Mouse (Mus musculus) megakaryocyte, adult 5-6 weeks (primary cell): ENCODE results near the gene Tiam1. TPM values are rescaled to one million over a fixed set of nuclear protein-coding genes. Genes with fewer than 3 reads are reported as not detected.

Experiments used
- ATAC-seq: 2 replicates; pipeline ENCODE4 v1.8.0; 2016; ENCODE audit warnings: mild to moderate bottlenecking, inconsistent platforms; ENCODE audit not compliant: poor library complexity, severe bottlenecking
- total RNA-seq, 2 experiments: library from RNA; stranded (forward) in 1 of 2; stranded (reverse) in 1 of 2; fragments of 153-499, 151-499 nt in 1 of 2; fragments of 221-1000, 200-1000 nt in 1 of 2; gene quantifications; 2 replicates each; pipeline versions ENCODE4 v1.2.3 to v1.2.4; 2015 to 2017

Tiam1 gene
- total RNA-seq, 2 experiments from 2014 or later = 60.0 to 61.3 TPM

DNA sequence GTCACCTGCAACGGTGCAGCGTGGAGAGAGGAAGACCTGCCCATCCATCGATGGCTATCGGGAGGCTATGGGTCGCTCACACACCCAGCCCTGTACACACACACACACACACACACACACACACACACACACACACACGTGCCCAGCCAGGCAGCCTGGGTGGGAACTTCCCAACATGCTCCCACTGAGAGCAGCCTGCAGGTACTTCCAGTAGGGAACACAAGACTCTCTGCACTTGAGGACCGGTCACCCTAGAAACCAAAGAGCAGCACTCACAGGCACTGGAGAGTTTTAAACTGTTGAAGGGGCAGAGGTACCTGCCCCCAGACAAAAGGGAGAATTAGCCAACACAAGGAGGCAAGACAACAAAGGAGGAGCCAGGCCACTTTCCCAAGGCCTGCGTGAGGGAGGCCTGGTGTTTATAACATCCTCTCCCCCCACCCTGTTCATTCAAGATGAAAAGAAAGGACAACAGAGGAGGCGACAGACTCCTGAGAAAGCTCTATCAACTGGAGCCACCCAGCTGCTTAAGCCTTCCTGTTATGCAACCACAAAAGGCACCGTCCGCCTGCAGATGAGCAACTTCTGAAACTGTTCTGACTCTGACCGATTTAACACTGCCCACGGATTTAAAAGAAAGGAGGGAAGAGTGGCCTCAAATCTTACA, 326.9 kb downstream of the Tiam1 start:
- peak; percentile 78 for ATAC-seq

DNA sequence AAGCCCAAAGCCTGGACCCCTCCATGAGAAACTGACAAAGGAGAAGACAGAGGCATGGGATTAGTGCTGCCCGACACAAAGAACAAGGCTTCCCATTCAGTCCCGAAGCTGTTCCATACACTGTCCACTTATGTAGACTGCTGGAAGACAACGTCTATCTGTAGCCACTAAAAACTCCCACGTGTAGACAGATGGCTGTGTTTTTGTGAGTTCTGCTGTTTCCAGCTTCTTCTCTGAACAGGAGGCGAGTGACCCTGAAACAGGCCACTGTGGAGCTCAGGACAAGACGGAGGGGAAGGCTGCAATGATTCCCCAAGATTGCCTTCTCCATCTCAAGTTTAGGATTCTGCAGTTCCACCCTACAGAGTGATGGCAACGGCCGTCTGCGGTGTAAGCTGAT, 330.0 kb downstream of the Tiam1 start:
- ATAC-seq = no peak

DNA sequence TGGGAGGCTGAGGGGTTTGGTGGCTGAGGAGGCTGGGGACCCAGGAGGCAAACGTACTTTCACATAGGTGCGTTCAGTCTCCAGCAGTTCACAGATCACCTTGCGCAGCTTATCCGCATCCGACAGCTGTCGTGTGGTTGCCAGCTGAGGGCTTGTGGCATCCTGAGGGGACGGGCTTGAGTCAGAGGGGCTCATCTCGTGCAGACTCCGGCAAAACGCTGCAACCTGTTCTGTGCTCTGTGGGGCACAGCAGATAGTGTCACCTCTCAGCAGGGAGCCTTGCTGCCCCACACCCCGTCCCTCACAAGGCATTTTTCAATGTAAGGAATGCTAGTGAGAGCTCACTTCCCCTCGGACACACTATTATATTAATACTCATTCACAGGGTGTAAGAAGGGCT, 330.7 kb downstream of the Tiam1 start:
- no peak for ATAC-seq

DNA sequence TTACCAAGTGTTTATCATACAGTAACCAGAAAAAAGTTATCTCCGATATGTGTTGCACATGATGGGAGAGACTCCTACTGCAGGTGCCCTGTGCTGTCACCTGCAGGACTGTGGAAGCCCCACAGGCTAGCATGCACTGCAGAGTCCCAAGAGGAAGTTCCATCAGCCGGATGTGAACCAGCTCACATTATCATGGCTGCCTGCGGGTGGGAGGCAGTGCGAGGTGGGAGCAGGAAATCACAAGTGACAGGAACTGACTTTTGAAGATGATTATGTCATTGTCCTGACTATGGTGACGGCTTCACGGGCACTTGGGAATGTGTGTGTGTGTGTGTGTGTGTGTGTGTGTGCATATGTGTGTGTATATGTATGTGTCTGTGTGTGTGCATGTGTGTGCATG, 333.2 kb downstream of the Tiam1 start:
- no peak for ATAC-seq

DNA sequence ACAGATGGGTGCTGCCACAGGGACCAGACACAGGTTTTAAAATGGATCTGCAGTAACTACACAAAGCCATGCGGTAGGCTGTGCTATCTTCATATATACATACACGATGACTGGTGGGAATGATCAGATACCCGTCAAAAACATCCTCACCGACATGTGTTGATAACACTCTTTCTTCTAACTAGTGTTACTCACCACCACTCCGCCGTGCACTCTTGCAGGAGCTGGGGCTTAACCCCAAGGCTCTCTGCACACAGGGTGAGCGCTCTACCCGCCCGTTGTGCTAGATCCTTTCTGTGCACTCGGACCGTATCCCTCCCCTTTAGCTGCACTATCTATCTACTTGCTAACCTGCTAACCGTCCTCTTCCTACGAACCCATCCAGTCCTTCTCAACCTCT, 335.4 kb downstream of the Tiam1 start:
- ATAC-seq = no peak

DNA sequence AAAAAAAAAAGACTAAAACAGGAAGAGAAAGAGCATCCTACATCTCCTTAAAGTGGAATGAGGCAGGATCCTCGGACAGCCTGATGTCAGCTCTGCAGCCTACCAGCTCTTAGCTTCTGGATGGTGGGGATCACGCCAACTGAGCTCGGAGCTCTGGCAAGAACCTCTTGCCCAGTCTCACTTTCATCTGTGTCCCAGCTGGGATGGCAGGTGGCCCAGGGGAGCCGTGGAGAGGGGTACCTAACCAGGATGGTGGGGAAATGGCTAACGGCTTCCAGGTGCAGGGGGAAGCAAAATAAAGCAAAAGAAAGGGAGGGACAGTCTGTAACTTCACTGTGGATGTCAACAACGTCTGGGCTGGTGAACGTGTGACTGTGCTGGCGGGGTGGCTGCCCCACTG, 337.6 kb downstream of the Tiam1 start:
- no peak for ATAC-seq

DNA sequence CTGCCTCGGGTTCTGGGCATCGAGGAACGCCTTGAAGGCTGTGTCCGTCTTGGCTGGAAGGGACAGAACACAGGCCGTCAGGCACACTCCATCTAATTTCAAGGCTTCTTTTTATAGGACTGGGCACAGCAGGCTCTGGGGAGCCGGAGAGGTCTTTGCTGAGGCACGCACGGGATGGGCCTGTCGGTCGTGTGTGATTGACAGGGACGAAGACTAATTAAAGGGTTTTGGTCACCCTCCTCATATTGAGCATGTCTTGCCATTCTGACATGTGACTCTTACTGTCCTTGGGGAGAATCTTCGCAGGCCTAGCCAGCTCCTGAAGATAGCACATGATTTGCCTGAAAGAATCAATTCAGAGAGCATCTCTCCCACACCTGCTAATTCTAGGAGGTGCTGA, 338.4 kb downstream of the Tiam1 start:
- ATAC-seq = no peak

DNA sequence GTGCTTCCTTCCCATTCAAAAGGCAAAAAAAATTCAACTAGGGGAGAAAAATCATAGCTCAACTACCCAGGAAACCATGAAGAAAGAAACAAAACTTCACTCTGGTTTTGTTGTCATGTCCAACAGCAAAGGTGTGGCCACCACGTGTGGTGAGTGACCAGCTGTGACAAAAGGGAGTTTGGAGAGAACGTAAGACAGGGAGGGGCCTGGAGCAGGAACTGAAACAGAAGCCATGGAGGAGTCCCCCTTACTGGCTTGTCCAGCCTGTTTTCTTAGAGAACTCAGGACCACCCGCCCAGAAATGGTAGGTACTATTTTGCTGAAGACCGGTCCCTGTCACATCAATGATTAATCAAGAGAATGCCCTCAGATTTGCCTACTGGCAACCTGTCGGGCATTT, 342.1 kb downstream of the Tiam1 start:
- no peak for ATAC-seq

DNA sequence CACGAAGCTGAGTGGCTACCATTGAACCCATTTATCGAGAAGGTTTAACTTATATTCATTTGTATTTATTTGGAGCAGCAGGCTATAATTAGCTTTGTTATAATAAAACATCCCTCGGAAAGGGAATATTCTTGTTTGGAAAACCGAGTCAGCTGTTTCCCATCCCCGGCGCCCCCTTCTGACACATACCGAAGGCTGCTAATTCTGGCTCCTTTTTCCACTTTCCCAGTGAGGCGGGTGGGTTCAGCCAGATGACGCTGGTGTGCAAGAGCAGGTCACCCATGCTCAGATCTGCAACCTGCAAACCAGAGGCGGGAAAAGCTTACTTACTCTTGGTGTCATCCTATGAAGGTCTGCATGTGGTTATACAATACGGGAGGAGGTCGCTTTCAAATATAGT, 343.8 kb downstream of the Tiam1 start:
- ATAC-seq = no peak

DNA sequence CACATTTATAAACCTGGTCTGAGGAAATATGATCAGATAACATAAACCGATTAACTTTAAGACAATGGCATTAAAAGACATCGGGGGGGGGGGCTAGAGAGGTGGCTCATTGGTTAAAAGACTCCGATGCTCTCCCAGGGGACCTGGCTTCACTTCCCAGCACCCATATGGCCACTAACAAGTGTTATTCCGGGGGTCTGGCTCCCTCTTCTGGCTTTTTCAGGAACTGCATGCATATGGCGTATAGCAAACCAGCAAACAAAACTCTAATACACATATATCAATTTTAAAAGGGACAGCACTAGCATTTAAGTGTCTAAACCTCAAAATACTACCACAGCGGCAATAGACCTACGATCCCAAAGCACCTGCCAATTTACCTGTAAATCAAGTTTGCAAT, 347.0 kb downstream of the Tiam1 start:
- no peak for ATAC-seq

DNA sequence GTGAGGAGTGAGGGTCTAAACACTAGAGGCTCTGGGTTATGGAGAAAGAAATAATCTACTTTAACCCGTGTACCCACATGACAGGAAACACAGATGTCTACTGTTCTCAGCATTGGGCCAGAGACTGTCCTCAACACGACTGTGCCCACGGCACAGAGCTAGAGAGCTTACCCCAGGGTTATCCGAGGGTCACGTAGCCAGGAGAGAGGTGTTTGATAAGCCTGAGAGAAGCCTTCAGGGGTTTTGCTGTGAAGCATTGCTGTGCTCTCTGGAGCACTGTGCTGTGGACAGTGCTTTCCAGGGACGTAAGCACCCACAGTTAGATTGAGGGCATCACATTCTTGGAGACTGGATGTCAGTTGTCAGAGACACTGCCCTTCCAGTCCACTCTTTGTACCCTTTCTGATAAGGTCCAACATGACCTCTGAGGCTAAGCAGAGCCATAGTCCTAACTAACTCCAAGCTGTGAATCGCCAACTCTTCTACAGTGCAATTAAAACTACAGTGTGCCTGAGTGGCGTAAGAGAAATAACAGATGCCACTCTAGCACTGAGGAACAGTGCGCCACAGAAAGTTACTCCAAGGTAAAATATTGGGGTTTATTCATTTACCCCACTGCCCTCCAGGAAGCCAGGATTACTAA, 353.7 kb downstream of the Tiam1 start:
- no peak for ATAC-seq

DNA sequence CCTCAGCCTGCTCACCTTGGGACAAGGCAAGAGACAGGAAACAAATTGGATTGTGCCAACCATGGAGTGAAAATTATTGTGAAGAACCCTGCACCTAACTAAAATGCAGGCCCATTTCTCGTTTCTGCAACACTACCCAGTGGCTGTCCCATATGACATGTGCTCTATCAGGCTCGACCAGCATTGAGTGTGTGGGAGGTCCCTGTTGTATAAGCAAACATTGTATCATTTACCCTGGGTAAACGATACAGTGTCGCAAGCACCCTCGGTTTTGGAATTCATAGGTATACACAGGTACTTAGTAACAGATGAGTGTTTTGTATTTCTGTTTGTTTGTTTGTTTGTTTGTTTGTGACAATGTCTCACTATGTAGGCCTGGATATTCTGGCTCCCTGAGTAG, 357.8 kb downstream of the Tiam1 start:
- no peak for ATAC-seq

DNA sequence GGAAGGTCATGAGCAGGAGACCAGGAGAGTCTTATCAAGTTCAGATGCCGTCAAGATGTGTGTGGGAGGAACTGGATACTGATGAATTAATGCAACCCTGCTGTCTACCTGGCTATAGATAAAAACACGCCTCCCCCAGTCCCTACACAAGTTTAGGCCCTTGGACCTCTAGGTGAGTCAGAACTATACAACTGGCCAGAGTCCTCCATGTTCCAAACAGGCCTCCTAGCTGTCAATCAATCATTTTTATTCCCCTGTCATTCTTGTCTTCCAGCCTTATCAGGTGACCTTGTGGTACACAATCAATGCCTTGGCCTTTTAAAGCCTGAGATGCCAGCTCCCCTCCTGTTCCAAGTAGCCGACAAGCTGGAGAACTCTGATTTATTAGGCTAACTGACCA, 363.9 kb downstream of the Tiam1 start:
- no peak for ATAC-seq

DNA sequence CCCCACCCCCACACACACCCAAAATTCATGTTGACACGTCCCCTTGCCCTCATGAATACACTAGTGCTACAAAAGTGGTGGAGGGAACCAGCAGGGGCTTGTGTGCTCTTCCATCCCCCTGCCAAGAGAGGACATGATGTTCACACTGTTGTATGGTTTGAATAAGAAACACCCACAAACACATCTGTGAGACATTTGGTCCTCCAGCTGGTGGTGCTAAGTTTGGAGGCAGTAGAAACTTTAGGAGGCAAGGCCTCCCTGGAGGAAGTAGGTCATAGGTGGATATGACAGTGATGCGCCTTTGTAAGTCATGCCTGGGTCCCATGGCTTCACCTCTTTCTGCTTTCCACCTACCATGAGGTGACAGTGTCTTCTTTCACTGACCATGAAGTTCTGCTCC, 366.1 kb downstream of the Tiam1 start:
- ATAC-seq = no peak

DNA sequence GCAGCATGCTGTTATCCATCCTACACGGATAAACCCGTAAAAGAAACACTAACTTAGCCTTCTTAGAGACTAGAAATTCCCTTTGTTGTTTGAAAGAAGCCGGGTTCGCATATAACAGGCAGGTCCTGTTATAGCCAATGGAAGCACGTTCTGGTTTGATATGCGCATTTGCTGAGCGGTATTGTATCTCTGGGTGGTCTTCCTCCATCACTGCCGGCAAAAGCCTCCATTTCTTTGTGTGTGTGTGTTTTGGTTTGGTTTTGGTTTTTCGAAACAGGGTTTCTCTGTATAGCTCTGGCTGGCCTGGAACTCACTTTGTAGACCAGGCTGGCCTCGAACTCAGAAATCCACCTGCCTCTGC, 369.0 kb downstream of the Tiam1 start:
- ATAC-seq = no peak

DNA sequence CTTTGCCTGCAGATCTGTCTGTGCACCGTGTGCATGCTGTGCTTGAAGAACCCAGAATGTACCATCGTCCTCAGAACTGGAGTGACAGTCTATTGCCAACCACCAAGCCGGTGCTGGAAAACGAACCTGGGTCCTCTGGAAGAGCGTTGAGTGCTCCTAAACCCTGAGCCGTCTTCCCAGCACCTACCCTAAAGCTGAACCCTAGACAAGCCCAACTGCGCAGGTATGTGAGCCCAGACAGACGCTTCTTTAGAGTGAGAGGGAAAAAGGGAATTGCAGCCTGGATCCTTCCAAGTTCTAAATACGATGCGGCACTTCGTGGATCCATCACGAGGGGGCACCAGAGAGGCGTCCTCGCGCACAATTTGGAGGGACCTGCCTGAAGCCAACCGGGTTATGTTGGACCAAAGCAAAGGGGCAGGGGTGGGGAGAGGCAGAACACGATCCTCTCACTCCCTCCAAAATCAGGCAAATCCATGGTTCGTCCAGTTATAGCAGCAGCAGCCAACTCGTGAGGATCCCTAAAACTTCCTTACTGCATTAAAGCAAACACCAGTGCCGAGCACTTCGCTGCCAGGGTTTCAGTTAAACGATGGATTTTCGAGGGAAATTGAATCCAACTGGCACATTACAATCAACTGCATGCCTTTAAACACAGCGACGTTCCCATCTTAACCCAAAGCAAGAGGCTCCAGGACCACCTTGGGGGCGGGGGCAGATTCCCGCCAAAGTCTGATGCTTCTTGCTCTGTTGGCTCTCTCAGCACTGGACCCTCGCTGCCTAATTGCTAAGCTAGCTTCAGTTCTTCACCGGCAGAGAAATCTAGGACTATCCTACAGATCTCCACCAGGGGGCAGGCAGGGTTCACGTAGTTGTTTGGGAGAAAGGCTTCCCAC, 369.7 kb downstream of the Tiam1 start:
- ATAC-seq = peak; percentile 88

DNA sequence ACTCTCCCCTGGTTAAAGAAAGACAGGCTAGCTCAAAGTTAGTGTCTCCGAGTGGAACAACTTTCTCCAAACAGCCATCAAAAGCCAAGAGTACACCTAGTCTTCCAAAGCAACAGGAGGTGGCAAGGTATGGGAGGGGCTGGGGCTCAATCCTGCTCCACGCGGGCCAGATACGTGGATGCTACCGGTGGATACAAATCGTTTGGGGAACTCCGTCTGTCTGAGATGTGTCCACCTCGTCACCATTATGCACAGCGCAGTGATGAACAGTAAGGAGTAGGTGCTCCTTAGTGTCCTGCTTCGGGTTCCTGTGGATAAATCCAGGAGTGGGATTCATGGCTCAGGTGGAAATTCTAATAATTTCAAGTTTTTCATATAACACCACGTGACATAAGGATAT, 377.6 kb downstream of the Tiam1 start:
- ATAC-seq = no peak

DNA sequence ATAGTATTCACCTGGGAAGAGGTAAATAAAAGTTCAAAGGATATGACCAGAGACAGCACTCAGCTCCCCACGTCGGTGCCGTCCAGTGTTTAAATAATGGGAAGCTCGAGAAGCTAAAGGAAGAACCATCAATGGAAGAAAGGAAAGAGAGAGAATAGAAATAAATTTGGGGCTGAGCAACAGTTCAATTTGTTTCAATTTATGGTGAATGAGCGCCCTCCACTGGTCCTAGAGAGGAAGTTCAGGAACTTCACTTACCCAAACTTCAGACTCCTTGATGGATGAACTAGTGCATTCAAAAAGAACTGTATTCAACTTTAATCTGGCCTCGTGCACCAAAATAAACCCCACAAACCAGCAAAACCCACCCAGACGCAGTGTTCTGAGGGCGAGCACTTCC, 378.1 kb downstream of the Tiam1 start:
- ATAC-seq = peak; percentile 63

DNA sequence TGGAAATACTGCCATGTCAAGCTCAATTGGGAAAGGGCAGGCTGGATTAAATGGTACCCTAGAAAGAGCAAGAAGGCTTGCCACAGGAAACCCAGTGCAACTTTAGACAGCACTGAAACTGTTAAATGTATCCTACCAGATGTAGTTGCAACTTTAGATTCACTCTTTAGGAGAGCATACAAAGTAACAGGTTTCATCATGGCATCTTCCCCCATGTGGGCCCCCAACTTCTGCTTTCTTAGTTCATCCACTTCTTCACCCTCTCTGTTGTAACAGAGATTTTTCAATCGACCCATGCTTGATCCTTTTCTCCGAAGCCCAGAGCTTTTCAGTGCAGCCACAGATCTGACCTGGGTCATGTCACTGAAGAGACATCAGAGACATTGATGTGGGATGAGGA, 379.8 kb downstream of the Tiam1 start:
- peak; percentile 83 for ATAC-seq

DNA sequence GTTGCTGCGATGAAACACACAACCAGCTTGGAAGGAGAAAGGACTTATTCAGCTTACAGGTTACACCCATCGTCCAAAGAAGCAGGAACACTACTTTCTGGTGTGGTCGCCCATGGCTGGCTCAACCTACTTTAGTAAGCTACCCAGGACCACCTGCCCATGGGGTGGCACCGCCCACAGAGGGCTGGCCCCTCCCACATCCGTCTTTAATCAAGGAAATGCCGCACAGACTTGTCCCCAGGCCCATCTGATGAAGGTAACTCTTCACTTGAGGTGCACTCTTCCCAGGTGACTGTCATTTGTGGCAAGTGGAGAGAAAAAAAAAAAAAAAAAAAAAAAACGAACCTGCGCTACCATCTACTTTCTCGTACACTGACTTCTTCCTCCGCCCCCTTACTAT, 381.0 kb downstream of the Tiam1 start:
- no peak for ATAC-seq

DNA sequence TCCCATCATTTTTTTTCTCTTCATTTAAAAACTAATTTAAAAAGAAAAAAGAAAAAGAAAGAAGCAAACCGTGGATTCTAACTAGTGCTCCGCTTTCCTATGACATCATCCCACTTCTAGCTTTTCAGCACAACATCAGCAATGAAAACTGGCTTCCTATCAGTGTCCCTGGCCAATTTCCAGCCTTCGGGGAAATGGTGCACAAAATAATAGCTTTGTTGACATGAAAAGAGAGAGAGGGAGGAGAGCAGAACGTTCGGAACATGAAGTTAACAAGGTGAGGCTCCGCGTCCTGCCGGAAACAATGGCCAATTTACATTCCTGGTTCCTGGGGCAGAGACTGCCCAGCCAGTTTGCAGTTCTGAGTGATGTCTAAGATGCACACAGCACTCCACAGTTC, 381.5 kb downstream of the Tiam1 start:
- ATAC-seq = no peak

DNA sequence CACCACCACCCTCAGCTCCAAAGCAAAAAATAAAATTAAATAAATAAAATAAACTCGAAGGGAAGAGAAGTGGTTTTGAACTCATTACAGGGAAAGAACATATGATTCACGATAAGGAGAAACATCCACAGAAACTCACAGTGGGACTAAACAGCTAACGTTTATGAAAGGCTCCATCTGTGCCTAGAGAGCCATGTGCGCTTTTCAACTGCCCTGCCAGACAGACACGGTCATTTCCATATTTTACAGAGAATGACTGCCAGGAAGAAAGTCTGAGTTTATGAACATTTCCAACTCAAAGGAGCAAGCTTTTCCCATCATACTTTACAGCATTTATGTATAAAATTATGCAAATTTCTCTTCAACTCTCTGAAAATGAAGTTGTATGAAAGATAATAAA, 386.2 kb downstream of the Tiam1 start:
- no peak for ATAC-seq
